Mouse (Mus musculus) forebrain, embryonic 16.5 days (tissue): ENCODE data around the gene Fsd1l. TPM values are rescaled to one million over a fixed set of nuclear protein-coding genes. Genes with fewer than 3 reads are reported as not detected.

Source experiments
- ATAC-seq: fragments of 200-750 bp; cut with Nextera tagmentation; 2 replicates; pipeline ENCODE4 v1.8.0; 2017; ENCODE audit warnings: mild to moderate bottlenecking, moderate library complexity
- H3K27ac ChIP-seq: fragments of 300-500 bp; sonication (generic); 2 replicates; pipeline ENCODE4 v1.5.1; 2014; ENCODE audit warnings: low read length, control low read depth
- H3K27me3 ChIP-seq: fragments of 300-500 bp; sonication (generic); replicated peaks from 2 replicates; pipeline ENCODE4 v1.6.1; 2014; ENCODE audit warnings: low read length; ENCODE audit not compliant: control insufficient read depth, insufficient read depth
- H3K36me3 ChIP-seq: fragments of 300-500 bp; sonication (generic); 2 replicates; pipeline ENCODE4 v1.6.1; 2014; ENCODE audit not compliant: control insufficient read depth, insufficient read depth
- H3K4me1 ChIP-seq: fragments of 300-500 bp; sonication (generic); replicated peaks from 2 replicates; pipeline ENCODE4 v1.6.1; 2014; ENCODE audit warnings: low read length; ENCODE audit not compliant: control insufficient read depth, insufficient read depth
- H3K4me2 ChIP-seq: fragments of 300-500 bp; sonication (generic); 2 replicates; pipeline ENCODE4 v1.6.1; 2014; ENCODE audit warnings: mild to moderate bottlenecking, low read length, control low read depth
- H3K4me3 ChIP-seq: fragments of 300-500 bp; sonication (generic); replicated peaks from 2 replicates; pipeline ENCODE4 v1.5.1; 2014; ENCODE audit warnings: mild to moderate bottlenecking, low read length, control low read depth
- H3K9ac ChIP-seq: fragments of 300-500 bp; sonication (generic); replicated peaks from 2 replicates; pipeline ENCODE4 v1.6.1; 2014; ENCODE audit warnings: low read depth, low read length, control low read depth
- H3K9me3 ChIP-seq: fragments of 300-500 bp; sonication (generic); 2 replicates; pipeline ENCODE4 v1.6.1; 2016; ENCODE audit warnings: low read length; ENCODE audit not compliant: control insufficient read depth
- WGBS: fragments of 180-500 bp; shearing (Covaris S2); extraction: QIAGEN DNeasy Blood & Tissue Kit; methylation state at CpG from one replicate; pipeline ENCODE4 v1.1.7; 2014; 5-methylcytosine and 5-hydroxymethylcytosine counted together
- polyA plus RNA-seq: library from polyadenylated mRNA; unstranded; fragments of >200 nt; fragmentation: Nextera tagmentation; extraction: Ambion mirVana; gene quantifications from 2 replicates; pipeline ENCODE4 v1.2.1, GENCODE M21; 2015

The Fsd1l gene
- polyA plus RNA-seq, 1 experiment from 2014 or later, result 51.8 TPM

GRCm38 (mm10) chr4:53750391-53751120, 119.3 kb downstream of the Fsd1l start:
- Histone ChIP-seq H3K4me2 (no peak overlapping the region), H3K36me3 (peaks cover 14% of the 10 kb centered on the region), H3K4me3 (no peak overlapping the region), H3K4me1 (peaks cover 8% of the 10 kb centered on the region), H3K27ac (no peak overlapping the region; the same call in 1 of the 2 replicates), H3K9ac (no peak overlapping the region), H3K27me3 (no peaks in the 10 kb centered on the region), H3K9me3 (no peaks in the 10 kb centered on the region)
- ATAC-seq, result peak; percentile 86
- WGBS, result 57% methylated on average over 16 of the region's 16 CpGs

Other genes starting within 250 kb of the Fsd1l start
- 13.7 and 19.6 TPM in 2 replicates for gene Slc44a1, start 191.1 kb upstream of the Fsd1l start, polyA plus RNA-seq
- 22.2 and 23.4 TPM in 2 replicates for gene Fktn, start 82.5 kb downstream of the Fsd1l start, polyA plus RNA-seq
- gene Tal2, start 148.2 kb downstream of the Fsd1l start, polyA plus RNA-seq, result 0.06 and 0.26 TPM in 2 replicates
- 6.8 and 8.0 TPM in 2 replicates for gene Tmem38b, start 194.6 kb downstream of the Fsd1l start, polyA plus RNA-seq